Mouse (Mus musculus): Measurements from ENCODE around the gene Cab39. TPM values are rescaled to one million over a fixed set of nuclear protein-coding genes. Genes with fewer than 3 reads are reported as not detected.

The Cab39 gene
- 40.2 TPM for polyA plus RNA-seq (2017; shearing (Covaris generic))

DNA sequence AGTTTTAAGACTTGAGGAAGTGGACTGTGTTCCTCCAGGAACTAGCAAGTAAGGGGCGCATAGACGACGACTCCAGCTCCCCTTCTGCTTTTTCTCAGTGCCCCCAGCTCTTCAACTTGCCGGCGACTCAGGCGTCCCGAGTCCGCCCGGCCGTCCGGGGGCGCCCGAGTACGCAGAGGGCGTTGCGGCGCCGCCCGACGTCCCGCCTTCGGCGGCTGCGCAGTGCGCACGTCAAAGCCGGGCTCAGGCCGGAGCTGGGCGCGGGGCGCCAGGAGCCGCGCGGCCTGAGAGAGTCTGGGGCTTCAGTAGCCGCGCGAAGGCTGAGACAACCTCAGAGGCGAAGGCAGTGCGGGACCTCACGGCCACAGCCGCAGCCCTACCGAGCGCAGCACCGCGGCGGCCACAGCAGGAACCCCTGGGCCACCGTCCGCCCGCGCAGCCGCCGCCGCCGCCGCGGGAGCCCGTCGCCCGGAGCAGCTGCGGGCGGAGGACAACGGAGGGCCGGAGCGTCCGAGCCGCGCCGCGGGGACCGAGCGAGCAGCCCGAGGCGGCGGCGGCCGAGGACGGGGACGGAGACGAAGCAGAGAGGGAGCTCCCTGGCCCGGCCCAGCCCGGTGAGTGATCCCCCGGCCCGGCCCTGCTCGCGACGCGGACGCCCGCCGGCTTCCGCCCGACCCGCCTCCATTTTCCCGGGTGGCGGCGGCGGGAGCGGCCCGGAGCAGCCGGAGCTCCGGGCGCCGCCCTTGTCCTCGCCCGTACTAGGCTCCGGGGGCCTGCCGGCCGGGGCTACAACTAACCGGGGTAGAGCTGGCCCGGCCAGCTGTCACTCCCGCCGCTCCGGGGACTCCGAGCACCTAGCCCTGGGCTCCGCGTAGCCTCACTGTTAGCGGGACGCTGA, at the start of gene Cab39:
Cab39 (plus strand) TSS at position 234 of the 898 bp plus-strand sequence.

DNA sequence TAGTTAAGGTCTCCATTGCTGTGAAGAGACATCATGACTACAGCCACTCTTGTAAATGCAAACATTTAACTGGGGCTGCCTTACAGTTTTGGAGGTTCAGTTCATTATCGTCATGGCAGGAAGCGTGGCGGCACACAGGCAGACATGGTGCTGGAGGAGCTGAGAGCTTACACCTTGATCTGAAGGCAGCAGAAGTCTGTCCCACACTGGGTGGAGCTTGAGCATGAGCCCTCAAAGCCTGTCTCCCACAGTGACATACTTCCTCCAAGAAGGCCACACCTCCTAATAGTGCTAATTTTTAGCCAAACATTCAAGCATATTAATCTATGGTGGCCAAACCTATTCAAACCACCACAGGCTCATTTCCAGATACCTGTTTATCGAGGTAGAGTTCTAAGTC, 14.8 kb upstream of the Cab39 start, which contains the start of gene A630001G21Rik:
A630001G21Rik (minus strand) TSS at position 208 of the 400 bp plus-strand sequence.

DNA sequence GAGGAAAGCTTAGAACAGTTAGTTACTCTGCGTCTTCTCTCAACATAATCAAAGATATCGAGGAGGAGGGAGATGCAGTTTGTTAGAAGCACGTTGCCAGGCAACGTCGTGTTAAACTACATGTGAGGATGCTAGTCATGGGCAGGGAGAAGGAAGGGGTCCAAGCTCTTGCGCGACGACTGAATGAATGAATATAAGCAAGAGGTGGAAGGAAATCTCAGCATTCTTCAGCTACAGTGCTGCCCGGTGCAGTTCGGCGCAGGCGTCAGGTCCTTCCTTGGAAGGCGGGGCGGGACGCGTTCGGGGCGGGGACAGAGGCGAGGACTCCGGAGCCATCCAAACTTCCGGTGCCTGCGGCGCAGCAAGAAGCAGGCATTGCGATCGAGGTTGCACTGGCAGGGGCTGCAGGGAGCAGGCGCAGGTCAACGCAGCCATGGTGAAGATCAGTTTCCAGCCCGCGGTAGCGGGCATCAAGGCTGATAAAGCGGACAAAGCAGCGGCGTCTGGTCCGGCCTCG, 101.0 kb downstream of the Cab39 start, which contains the start of gene Itm2c:
Itm2c (plus strand) TSS at position 51 of the 517 bp plus-strand sequence.

Other genes starting within 250 kb of the Cab39 start
- not detected for gene G530012D18Rik, start 217.8 kb upstream of the Cab39 start, polyA plus RNA-seq (2017; shearing (Covaris generic))
- 275 TPM for gene Sp110, start 194.6 kb upstream of the Cab39 start, polyA plus RNA-seq (2017; shearing (Covaris generic))
- 57.1 TPM for gene Sp140, start 193.1 kb upstream of the Cab39 start, polyA plus RNA-seq (2017; shearing (Covaris generic))
- 920 TPM for gene Sp100, start 143.5 kb upstream of the Cab39 start, polyA plus RNA-seq (2017; shearing (Covaris generic))
- gene A630001G21Rik, start 14.8 kb upstream of the Cab39 start, polyA plus RNA-seq (2017; shearing (Covaris generic)) = 37.6 TPM
- 595 TPM for gene Itm2c, start 100.8 kb downstream of the Cab39 start, polyA plus RNA-seq (2017; shearing (Covaris generic))
- gene 4933407L21Rik, start 135.0 kb downstream of the Cab39 start, polyA plus RNA-seq (2017; shearing (Covaris generic)) = 0.69 TPM
- gene Gpr55, start 167.6 kb downstream of the Cab39 start, polyA plus RNA-seq (2017; shearing (Covaris generic)) = 14.1 TPM
- gene Spata3, start 223.4 kb downstream of the Cab39 start, polyA plus RNA-seq (2017; shearing (Covaris generic)) = not detected

Measured in inflammation-experienced regulatory T-cells, adult 16 weeks (primary cell).